Mouse (Mus musculus) CH12.LX (cell line): ENCODE measurements at regions not wholly inside any gene's neighbourhood (a gene's known extent, or its start where the extent isn't known, plus 50 kb on each side); places are given as distances from the start of the nearest gene placed in this dataset.

Source experiments
- EP300 ChIP-seq: IDR thresholded peaks from 2 replicates; pipeline ENCODE4 v1.6.1; 2011; ENCODE audit warnings: low read length, improper control_type of control experiment
- POLR2AphosphoS2 ChIP-seq: IDR thresholded peaks from 2 replicates; pipeline ENCODE4 v1.6.1; 2011; ENCODE audit warnings: low read depth, low read length, improper control_type of control experiment
- SMC3 ChIP-seq: IDR thresholded peaks from 2 replicates; pipeline ENCODE4 v1.6.1; 2011; ENCODE audit warnings: low read depth, low read length, improper control_type of control experiment

DNA sequence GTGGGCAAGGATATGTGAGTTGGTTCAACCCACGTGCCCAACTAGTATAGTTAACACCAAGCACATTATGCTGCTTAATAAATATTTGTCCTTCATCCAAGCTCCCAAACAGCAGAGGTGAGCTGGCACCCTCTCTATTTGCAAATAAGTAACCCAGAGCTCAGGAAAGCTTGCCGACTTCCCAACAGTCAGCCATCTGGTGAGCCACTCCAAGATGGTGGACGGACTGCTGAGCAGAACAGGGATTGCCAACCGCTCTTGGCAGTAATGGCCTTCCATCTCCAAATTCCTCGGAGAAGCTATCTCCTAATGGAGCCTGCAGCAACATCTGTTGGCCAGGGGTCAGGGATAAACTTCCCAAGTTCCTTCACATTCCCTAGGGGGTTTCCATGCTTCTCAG is 188.2 kb downstream of the Ttc8 start:
- TF ChIP-seq POLR2AphosphoS2 (no peak), EP300 (no peak), SMC3 (no peak)
